Mouse (Mus musculus) macrophage (primary cell): ENCODE results near the gene Gm21812. TPM values are rescaled to one million over a fixed set of nuclear protein-coding genes. Genes with fewer than 3 reads are reported as not detected.
"Not testable (repeated sequence)": the region's sequence is repeated elsewhere in the genome, so short reads cannot be mapped to it uniquely, and the experiment has no call there.

Source experiments
- H3K27ac ChIP-seq: fragments of 350-480 bp; formaldehyde crosslinking; 2 replicates; pipeline ENCODE4 v1.9.0; 2021
- H3K36me3 ChIP-seq: fragments of 350-480 bp; formaldehyde crosslinking; 2 replicates; pipeline ENCODE4 v1.9.0; 2021; ENCODE audit errors: inconsistent target
- H3K4me3 ChIP-seq: fragments of 350-480 bp; formaldehyde crosslinking; 2 replicates; pipeline ENCODE4 v1.9.0; 2021; ENCODE audit errors: inconsistent target
- H3K79me2 ChIP-seq: fragments of 350-480 bp; formaldehyde crosslinking; 2 replicates; pipeline ENCODE4 v1.9.0; 2021; ENCODE audit errors: inconsistent target
- WGBS: methylation state at CpG from one replicate; pipeline ENCODE4 v1.1.7; 2026; ENCODE audit warnings: inconsistent platforms; ENCODE audit not compliant: missing documents; 5-methylcytosine and 5-hydroxymethylcytosine counted together
- polyA plus RNA-seq: library from polyadenylated mRNA; stranded (reverse); fragments of 250-400 nt; gene quantifications from 3 replicates; pipeline ENCODE4 v1.2.4, GENCODE M21; 2018; ENCODE audit warnings: inconsistent platforms
- total RNA-seq, 78 experiments: library from RNA; depleted of rRNA; stranded (reverse); fragments of 250-400 nt; gene quantifications; 1 replicate in 9 of 78; 2 replicates in 24 of 78; 3 replicates in 43 of 78; 4 replicates in 2 of 78; pipeline ENCODE4 v1.2.4; 2018; ENCODE audit warnings: inconsistent platforms in 56 of 78

Gm21812 gene
- not detected for total RNA-seq (2018; cell fraction: chromatin; rRNA removed)
- not detected for total RNA-seq (2018; cell fraction: cytosol; rRNA removed)
- not detected for total RNA-seq (2018; cell fraction: nucleus; rRNA removed)
- polyA plus RNA-seq, result not detected in 3 replicates

- WGBS, result no CpG with 5 or more reads among the region's 4 CpGs
- not testable (repeated sequence) for H3K4me3 ChIP-seq, H3K27ac ChIP-seq, H3K36me3 ChIP-seq, H3K79me2 ChIP-seq
These were observed at the start of gene Gm21812 for GRCm38 (mm10) chrY:9347084-9347483. Gene Gm21812, minus strand, starts transcription at chrY:9347184.

Other genes starting within 250 kb of the Gm21812 start
- gene Gm21292, start 213.3 kb downstream of the Gm21812 start, polyA plus RNA-seq, result not detected in 3 replicates
- not detected in 3 replicates for gene Gm21721, start 145.0 kb downstream of the Gm21812 start, polyA plus RNA-seq
- not detected in 3 replicates for gene Gm21874, start 69.0 kb upstream of the Gm21812 start, polyA plus RNA-seq